Mouse (Mus musculus): ENCODE data around the gene Bcl2.
A peak's percentile ranks its signal among the peaks of the same experiment; 100 is the strongest.
"Not testable (repeated sequence)": the region's sequence is repeated elsewhere in the genome, so short reads cannot be mapped to it uniquely, and the experiment has no call there.

Gene Bcl2

GRCm38 (mm10) chr1:106549025-106549424 is 165.0 kb downstream of the Bcl2 start:
- DNase-seq, result no peak

- DNase-seq, result peak; percentile 80
Observed at GRCm38 (mm10) chr1:106544817-106545612, 169.1 kb downstream of the Bcl2 start.

GRCm38 (mm10) chr1:106542731-106543130 is 171.3 kb downstream of the Bcl2 start:
- peak; percentile 52 for DNase-seq

GRCm38 (mm10) chr1:106541851-106542250 is 172.2 kb downstream of the Bcl2 start:
- DNase-seq, result no peak

GRCm38 (mm10) chr1:106540130-106540529 is 173.9 kb downstream of the Bcl2 start:
- no peak for DNase-seq

GRCm38 (mm10) chr1:106539029-106539428 is 175.0 kb downstream of the Bcl2 start:
- no peak for DNase-seq

GRCm38 (mm10) chr1:106534835-106535234 is 179.2 kb downstream of the Bcl2 start:
- DNase-seq, result not testable (repeated sequence)

GRCm38 (mm10) chr1:106529570-106529969 is 184.5 kb downstream of the Bcl2 start:
- DNase-seq, result no peak

- no peak for DNase-seq
Observed at GRCm38 (mm10) chr1:106527537-106527936, 186.5 kb downstream of the Bcl2 start.

GRCm38 (mm10) chr1:106526751-106527150 is 187.3 kb downstream of the Bcl2 start:
- peak; percentile 85 for DNase-seq

- DNase-seq, result no peak
Observed at GRCm38 (mm10) chr1:106526112-106526511, 188.0 kb downstream of the Bcl2 start.

GRCm38 (mm10) chr1:106523741-106524140 is 190.3 kb downstream of the Bcl2 start:
- peak; percentile 17 for DNase-seq

GRCm38 (mm10) chr1:106523009-106523408 is 191.1 kb downstream of the Bcl2 start:
- no peak for DNase-seq

GRCm38 (mm10) chr1:106517591-106518177 is 196.4 kb downstream of the Bcl2 start:
- no peak for DNase-seq

GRCm38 (mm10) chr1:106517099-106517498 is 197.0 kb downstream of the Bcl2 start:
- DNase-seq, result no peak

GRCm38 (mm10) chr1:106515611-106516010 is 198.5 kb downstream of the Bcl2 start:
- DNase-seq, result no peak

- DNase-seq, result no peak
Observed at GRCm38 (mm10) chr1:106513890-106514643, 200.0 kb downstream of the Bcl2 start.

GRCm38 (mm10) chr1:106513481-106513880 is 200.6 kb downstream of the Bcl2 start:
- no peak for DNase-seq

GRCm38 (mm10) chr1:106511593-106511992 is 202.5 kb downstream of the Bcl2 start:
- peak; percentile 88 for DNase-seq

- no peak for DNase-seq
Observed at GRCm38 (mm10) chr1:106507556-106507955, 206.5 kb downstream of the Bcl2 start.

GRCm38 (mm10) chr1:106503910-106504309 is 210.2 kb downstream of the Bcl2 start:
- no peak for DNase-seq

GRCm38 (mm10) chr1:106503407-106503806 is 210.7 kb downstream of the Bcl2 start:
- DNase-seq, result no peak

- no peak for DNase-seq
Observed at GRCm38 (mm10) chr1:106497999-106498398, 216.1 kb downstream of the Bcl2 start.

Data from lung, postnatal 36 days (tissue).